35 mouse cellular contexts compared by ENCODE assay signal in genomic region chr4:107126389-107126788, GRCm38 (mm10). TPM values are rescaled to one million over a fixed set of nuclear protein-coding genes. Genes with fewer than 3 reads are reported as not detected.
DNase-seq lines count a peak whose midpoint lies in the region; ATAC-seq and TF ChIP-seq lines count a peak whose summit lies in the region.
"Had no signal": no experiment of that assay in that cellular context is flagged by ENCODE, and none has a peak within 500 bp of the region (broad histone marks: within the 10 kb centered on the region; RNA-seq: fewer than 3 reads in every experiment).

No protein-coding gene starts in this region.

- TF ChIP-seq POLR2A in thymus, adult 2 months (IDR thresholded peaks at IDR 0.05; ENCODE audit: control insufficient read depth, extremely low read depth, insufficient read depth, low read length, poor library complexity): no peak

- no peak for ATAC-seq in forebrain, embryonic 11.5 days (replicated peaks; ENCODE audit: low FRiP score)
- ATAC-seq in forebrain, postnatal 0 days: no peak
- no peak for ATAC-seq in intestine, embryonic 16.5 days
- ATAC-seq in intestine, postnatal 0 days: no peak
- ATAC-seq in neural tube, embryonic 13.5 days (ENCODE audit: low read depth): no peak
- ATAC-seq in inflammation-experienced regulatory T-cells, adult 6 months: no peak
- ATAC-seq: CD4-positive, CD25-positive, alpha-beta regulatory T cell, adult 4 months; liver, postnatal 0 days had no signal

- no peak overlapping the region for H3K4me2 ChIP-seq in forebrain, embryonic 11.5 days (ENCODE audit: low read depth, low read length, severe bottlenecking)
- no peak overlapping the region for H3K4me2 ChIP-seq in forebrain, postnatal 0 days (ENCODE audit: low read depth)
- no peak overlapping the region for H3K4me2 ChIP-seq in intestine, embryonic 16.5 days (ENCODE audit: low read depth, low read length)
- no peak overlapping the region for H3K4me2 ChIP-seq in intestine, postnatal 0 days (replicated peaks; ENCODE audit: low read depth)
- no peak overlapping the region for H3K4me2 ChIP-seq in neural tube, embryonic 13.5 days
- H3K4me2 ChIP-seq: embryonic facial prominence, embryonic 15.5 days; kidney, embryonic 15.5 days; limb, embryonic 12.5 days; liver, embryonic 11.5 days had no signal

- H3K9me3 ChIP-seq in forebrain, embryonic 11.5 days (ENCODE audit: control insufficient read depth, low read length): no peaks in the 10 kb centered on the region
- no peaks in the 10 kb centered on the region for H3K9me3 ChIP-seq in forebrain, postnatal 0 days (ENCODE audit: low read length)
- H3K9me3 ChIP-seq in intestine, embryonic 16.5 days (ENCODE audit: control insufficient read depth, low read length): no peaks in the 10 kb centered on the region
- H3K9me3 ChIP-seq in intestine, postnatal 0 days (ENCODE audit: control insufficient read depth): no peaks in the 10 kb centered on the region
- no peaks in the 10 kb centered on the region for H3K9me3 ChIP-seq in embryonic facial prominence, embryonic 10.5 days
- H3K9me3 ChIP-seq in neural tube, embryonic 13.5 days: no peaks in the 10 kb centered on the region
- H3K9me3 ChIP-seq: embryonic facial prominence, embryonic 15.5 days; heart, embryonic 10.5 days; kidney, embryonic 15.5 days; limb, embryonic 12.5 days had no signal

- peaks cover 14% of the 10 kb centered on the region for H3K4me1 ChIP-seq in forebrain, embryonic 11.5 days (replicated peaks; ENCODE audit: control insufficient read depth, insufficient read depth, low read length)
- no peaks in the 10 kb centered on the region for H3K4me1 ChIP-seq in forebrain, postnatal 0 days (ENCODE audit: insufficient read depth)
- H3K4me1 ChIP-seq in intestine, embryonic 16.5 days (ENCODE audit: control insufficient read depth, insufficient read depth, low read length): peaks cover 18% of the 10 kb centered on the region
- no peaks in the 10 kb centered on the region for H3K4me1 ChIP-seq in intestine, postnatal 0 days (replicated peaks; ENCODE audit: control insufficient read depth, insufficient read depth, low read length)
- H3K4me1 ChIP-seq in embryonic facial prominence, embryonic 10.5 days: peaks cover 63% of the 10 kb centered on the region
- peaks cover 73% of the 10 kb centered on the region for H3K4me1 ChIP-seq in neural tube, embryonic 13.5 days (replicated peaks)
- peaks cover 15% of the 10 kb centered on the region for H3K4me1 ChIP-seq in thymus, adult 2 months (replicated peaks; ENCODE audit: control insufficient read depth, insufficient read depth, low read length)

- TF ChIP-seq CTCF in forebrain, postnatal 0 days (IDR thresholded peaks at IDR 0.05; ENCODE audit: low read depth): no peak
- TF ChIP-seq CTCF in intestine, postnatal 0 days (IDR thresholded peaks at IDR 0.05; ENCODE audit: low read depth): no peak
- no peak for TF ChIP-seq CTCF in thymus, adult 2 months (IDR thresholded peaks at IDR 0.05; ENCODE audit: borderline replicate concordance, control insufficient read depth, extremely low read depth, insufficient read depth, low read length, poor library complexity)

- H3K4me3 ChIP-seq in forebrain, embryonic 11.5 days (ENCODE audit: low read depth, low read length): no peak overlapping the region
- no peak overlapping the region for H3K4me3 ChIP-seq in forebrain, postnatal 0 days (ENCODE audit: low read depth, low read length)
- H3K4me3 ChIP-seq in intestine, embryonic 16.5 days (ENCODE audit: low read length): no peak overlapping the region
- no peak overlapping the region for H3K4me3 ChIP-seq in intestine, postnatal 0 days (ENCODE audit: low read depth, low read length)
- H3K4me3 ChIP-seq in embryonic facial prominence, embryonic 10.5 days: no peak overlapping the region
- H3K4me3 ChIP-seq in neural tube, embryonic 13.5 days: no peak overlapping the region
- no peak overlapping the region for H3K4me3 ChIP-seq in thymus, adult 2 months (ENCODE audit: control insufficient read depth, insufficient read depth, low read length)
- H3K4me3 ChIP-seq: embryonic facial prominence, embryonic 15.5 days; heart, embryonic 10.5 days; kidney, embryonic 15.5 days; limb, embryonic 12.5 days had no signal

- no peak for DNase-seq in forebrain, embryonic 11.5 days (ENCODE audit: low spot score)
- DNase-seq in forebrain, postnatal 0 days: no peak
- no peak for DNase-seq in embryonic facial prominence, embryonic 10.5 days (ENCODE audit: low spot score)
- no peak for DNase-seq in thymus, adult 2 months
- DNase-seq: adrenal gland, postnatal 14 days; cerebellum, adult 8-10 months; cerebellum, postnatal 36 days; gastrocnemius, postnatal 10 days; kidney, adult 11 months; kidney, postnatal 36 days; layer of hippocampus, postnatal 36 days; liver, postnatal 0 days; lung, postnatal 10 days; right cerebral cortex, postnatal 14 days had no signal

- WGBS in forebrain, embryonic 11.5 days: 56% methylated on average over 10 of the region's 10 CpGs
- WGBS in forebrain, postnatal 0 days: 48% methylated on average over 10 of the region's 10 CpGs
- 62% methylated on average over 10 of the region's 10 CpGs for WGBS in intestine, embryonic 16.5 days
- 70% methylated on average over 10 of the region's 10 CpGs for WGBS in intestine, postnatal 0 days
- WGBS in embryonic facial prominence, embryonic 10.5 days: 59% methylated on average over 10 of the region's 10 CpGs
- WGBS in neural tube, embryonic 13.5 days: 24% methylated on average over 10 of the region's 10 CpGs
- WGBS in thymus, adult 2 months: 92% methylated on average over 10 of the region's 10 CpGs

- H3K27ac ChIP-seq in forebrain, embryonic 11.5 days (ENCODE audit: low read depth, low read length): 0 out of 2 replicates have a peak overlapping the region, but pooled peaks have one; percentile 39
- no peak overlapping the region for H3K27ac ChIP-seq in forebrain, postnatal 0 days (ENCODE audit: low read depth, low read length)
- no peak overlapping the region for H3K27ac ChIP-seq in intestine, embryonic 16.5 days (ENCODE audit: low read length)
- H3K27ac ChIP-seq in intestine, postnatal 0 days (ENCODE audit: low read depth, low read length): no peak overlapping the region
- 0 out of 2 replicates have a peak overlapping the region, but pooled peaks have one; percentile 7 for H3K27ac ChIP-seq in embryonic facial prominence, embryonic 10.5 days (replicated peaks)
- peak overlapping the region; percentile 54; the same call in 1 of the 2 replicates for H3K27ac ChIP-seq in neural tube, embryonic 13.5 days (replicated peaks)
- no peak overlapping the region for H3K27ac ChIP-seq in thymus, adult 2 months (ENCODE audit: control insufficient read depth, insufficient read depth, low read length)
- H3K27ac ChIP-seq: embryonic facial prominence, embryonic 15.5 days; kidney, embryonic 15.5 days; stomach, postnatal 0 days had no signal

- H3K9ac ChIP-seq in forebrain, embryonic 11.5 days (ENCODE audit: low read length): no peak overlapping the region
- H3K9ac ChIP-seq in forebrain, postnatal 0 days: no peak overlapping the region
- 0 out of 2 replicates have a peak overlapping the region, but pooled peaks have one; percentile 6 for H3K9ac ChIP-seq in intestine, embryonic 16.5 days (ENCODE audit: low read depth, low read length)
- no peak overlapping the region for H3K9ac ChIP-seq in intestine, postnatal 0 days (ENCODE audit: low read depth, low read length)
- H3K9ac ChIP-seq in neural tube, embryonic 13.5 days: peak overlapping the region; percentile 22; the same call in 1 of the 2 replicates
- H3K9ac ChIP-seq: embryonic facial prominence, embryonic 15.5 days; kidney, embryonic 15.5 days; liver, postnatal 0 days had no signal

- H3K36me3 ChIP-seq in forebrain, embryonic 11.5 days (ENCODE audit: control insufficient read depth, insufficient read depth, low read length): no peaks in the 10 kb centered on the region
- no peaks in the 10 kb centered on the region for H3K36me3 ChIP-seq in forebrain, postnatal 0 days (ENCODE audit: insufficient read depth)
- no peaks in the 10 kb centered on the region for H3K36me3 ChIP-seq in intestine, embryonic 16.5 days (ENCODE audit: control insufficient read depth, insufficient read depth, low read length)
- no peaks in the 10 kb centered on the region for H3K36me3 ChIP-seq in intestine, postnatal 0 days (ENCODE audit: control insufficient read depth, insufficient read depth)
- no peaks in the 10 kb centered on the region for H3K36me3 ChIP-seq in embryonic facial prominence, embryonic 10.5 days (replicated peaks)
- H3K36me3 ChIP-seq in neural tube, embryonic 13.5 days: no peaks in the 10 kb centered on the region
- H3K36me3 ChIP-seq in thymus, adult 2 months (ENCODE audit: control insufficient read depth, insufficient read depth, low read length): no peaks in the 10 kb centered on the region
- H3K36me3 ChIP-seq: embryonic facial prominence, embryonic 15.5 days; heart, embryonic 10.5 days; kidney, embryonic 15.5 days; limb, embryonic 12.5 days had no signal

- H3K27me3 ChIP-seq in forebrain, embryonic 11.5 days (ENCODE audit: control insufficient read depth, insufficient read depth, low read length): no peaks in the 10 kb centered on the region
- no peaks in the 10 kb centered on the region for H3K27me3 ChIP-seq in forebrain, postnatal 0 days (ENCODE audit: insufficient read depth, low read length)
- H3K27me3 ChIP-seq in intestine, embryonic 16.5 days (replicated peaks; ENCODE audit: control insufficient read depth, insufficient read depth, low read length): no peaks in the 10 kb centered on the region
- no peaks in the 10 kb centered on the region for H3K27me3 ChIP-seq in intestine, postnatal 0 days (replicated peaks; ENCODE audit: control insufficient read depth, insufficient read depth, low read length)
- 0 out of 2 replicates have a peak, but pooled peaks cover 11% of the 10 kb centered on the region for H3K27me3 ChIP-seq in embryonic facial prominence, embryonic 10.5 days (replicated peaks; ENCODE audit: low read depth, poor library complexity, severe bottlenecking)
- H3K27me3 ChIP-seq in neural tube, embryonic 13.5 days: no peaks in the 10 kb centered on the region
- H3K27me3 ChIP-seq in thymus, adult 2 months (ENCODE audit: control insufficient read depth, insufficient read depth, low read length): no peaks in the 10 kb centered on the region
- H3K27me3 ChIP-seq: embryonic facial prominence, embryonic 15.5 days; limb, embryonic 12.5 days had no signal

RNA-seq across cellular contexts. Expression of gene Cdcp2, which starts 29.7 kb away (rescaled TPM):
- 0.17 TPM in 1 of 2 replicates, not detected in the other for polyA plus RNA-seq in forebrain, embryonic 11.5 days (2014; fragmentation: Nextera tagmentation; extraction: Ambion mirVana)
- total RNA-seq in forebrain, postnatal 0 days (2014; rRNA removed): not detected in 2 replicates
- polyA plus RNA-seq in forebrain, postnatal 0 days (2015; fragmentation: Nextera tagmentation; extraction: Ambion mirVana): 0.09 TPM in 1 of 2 replicates, not detected in the other
- not detected in 2 replicates for polyA plus RNA-seq in intestine, embryonic 16.5 days (2015; fragmentation: Nextera tagmentation; extraction: Ambion mirVana)
- polyA plus RNA-seq in intestine, postnatal 0 days (2015; fragmentation: Nextera tagmentation; extraction: Ambion mirVana): not detected in 2 replicates
- 0.21 and 0.22 TPM in 2 replicates for polyA plus RNA-seq in embryonic facial prominence, embryonic 10.5 days (2016; fragmentation: Nextera tagmentation; extraction: Ambion mirVana)
- polyA plus RNA-seq in neural tube, embryonic 13.5 days (2015; fragmentation: Nextera tagmentation; extraction: Ambion mirVana): not detected in 2 replicates
- polyA plus RNA-seq in inflammation-experienced regulatory T-cells, adult 6 months (2017; shearing (Covaris generic)): not detected
- 0.33 and 0.46 TPM in 2 replicates for polyA plus RNA-seq in thymus, adult 2 months (2012; rRNA removed)
- total RNA-seq: adrenal gland, postnatal 14 days; gastrocnemius, postnatal 10 days; granulocyte monocyte progenitor cell, adult 5-6 weeks; hematopoietic stem cell, adult 5-6 weeks; layer of hippocampus, adult 8-10 months; layer of hippocampus, postnatal 36 days; left cerebral cortex, postnatal 10 days; megakaryocyte progenitor cell, adult 5-6 weeks; monocyte, adult 5-6 weeks had no signal
- polyA plus RNA-seq: CD4-positive, CD25-positive, alpha-beta regulatory T cell, adult 4 months; embryonic facial prominence, embryonic 15.5 days; heart, embryonic 10.5 days; heart, embryonic 16.5 days; limb, embryonic 12.5 days; liver, embryonic 11.5 days; liver, postnatal 0 days; neural tube, embryonic 14.5 days; stomach, postnatal 0 days; thymus, postnatal 0 days; urinary bladder, adult 2 months had no signal

RNA-seq across cellular contexts. Expression of gene Tmem59, which starts 51.8 kb away (rescaled TPM):
- polyA plus RNA-seq in forebrain, embryonic 11.5 days (2014; fragmentation: Nextera tagmentation; extraction: Ambion mirVana): 261 and 265 TPM in 2 replicates
- total RNA-seq in forebrain, postnatal 0 days (2014; rRNA removed): 126 and 134 TPM in 2 replicates
- 361 and 363 TPM in 2 replicates for polyA plus RNA-seq in forebrain, postnatal 0 days (2015; fragmentation: Nextera tagmentation; extraction: Ambion mirVana)
- polyA plus RNA-seq in intestine, embryonic 16.5 days (2015; fragmentation: Nextera tagmentation; extraction: Ambion mirVana): 449 TPM in 2 replicates
- polyA plus RNA-seq in intestine, postnatal 0 days (2015; fragmentation: Nextera tagmentation; extraction: Ambion mirVana): 560 and 584 TPM in 2 replicates
- polyA plus RNA-seq in embryonic facial prominence, embryonic 10.5 days (2016; fragmentation: Nextera tagmentation; extraction: Ambion mirVana): 266 and 281 TPM in 2 replicates
- polyA plus RNA-seq in neural tube, embryonic 13.5 days (2015; fragmentation: Nextera tagmentation; extraction: Ambion mirVana): 441 and 449 TPM in 2 replicates
- 100 to 1,000 TPM; 391 to 444 (median 391) TPM for polyA plus RNA-seq in inflammation-experienced regulatory T-cells, adult 6 months (2017; shearing (Covaris generic))
- 167 and 194 TPM in 2 replicates for polyA plus RNA-seq in thymus, adult 2 months (2012; rRNA removed)

RNA-seq across cellular contexts. Expression of gene Tceanc2, which starts 52.5 kb away (rescaled TPM):
- polyA plus RNA-seq in forebrain, embryonic 11.5 days (2014; fragmentation: Nextera tagmentation; extraction: Ambion mirVana): 21.2 and 26.2 TPM in 2 replicates
- total RNA-seq in forebrain, postnatal 0 days (2014; rRNA removed): 13.4 and 22.3 TPM in 2 replicates
- polyA plus RNA-seq in forebrain, postnatal 0 days (2015; fragmentation: Nextera tagmentation; extraction: Ambion mirVana): 26.5 and 35.4 TPM in 2 replicates
- polyA plus RNA-seq in intestine, embryonic 16.5 days (2015; fragmentation: Nextera tagmentation; extraction: Ambion mirVana): 17.6 and 19.4 TPM in 2 replicates
- 16.6 and 17.7 TPM in 2 replicates for polyA plus RNA-seq in intestine, postnatal 0 days (2015; fragmentation: Nextera tagmentation; extraction: Ambion mirVana)
- 20.7 and 42.7 TPM in 2 replicates for polyA plus RNA-seq in embryonic facial prominence, embryonic 10.5 days (2016; fragmentation: Nextera tagmentation; extraction: Ambion mirVana)
- 20.5 and 36.9 TPM in 2 replicates for polyA plus RNA-seq in neural tube, embryonic 13.5 days (2015; fragmentation: Nextera tagmentation; extraction: Ambion mirVana)
- 10 to 100 TPM; 13.6 to 25.2 (median 13.7) TPM for polyA plus RNA-seq in inflammation-experienced regulatory T-cells, adult 6 months (2017; shearing (Covaris generic))
- 13.8 and 14.7 TPM in 2 replicates for polyA plus RNA-seq in thymus, adult 2 months (2012; rRNA removed)

RNA-seq across cellular contexts. Expression of gene Cyb5rl, which starts 59.6 kb away (rescaled TPM):
- 5.2 and 6.9 TPM in 2 replicates for polyA plus RNA-seq in forebrain, embryonic 11.5 days (2014; fragmentation: Nextera tagmentation; extraction: Ambion mirVana)
- total RNA-seq in forebrain, postnatal 0 days (2014; rRNA removed): 2.8 and 4.6 TPM in 2 replicates
- 4.0 and 4.5 TPM in 2 replicates for polyA plus RNA-seq in forebrain, postnatal 0 days (2015; fragmentation: Nextera tagmentation; extraction: Ambion mirVana)
- polyA plus RNA-seq in intestine, embryonic 16.5 days (2015; fragmentation: Nextera tagmentation; extraction: Ambion mirVana): 7.2 and 7.7 TPM in 2 replicates
- polyA plus RNA-seq in intestine, postnatal 0 days (2015; fragmentation: Nextera tagmentation; extraction: Ambion mirVana): 3.6 and 4.0 TPM in 2 replicates
- 8.1 and 10.4 TPM in 2 replicates for polyA plus RNA-seq in embryonic facial prominence, embryonic 10.5 days (2016; fragmentation: Nextera tagmentation; extraction: Ambion mirVana)
- 4.5 and 6.9 TPM in 2 replicates for polyA plus RNA-seq in neural tube, embryonic 13.5 days (2015; fragmentation: Nextera tagmentation; extraction: Ambion mirVana)
- 10 to 100 TPM in 1 of 3 experiments, 1 to 10 TPM in 2; 5.4 to 10.4 (median 7.5) TPM for polyA plus RNA-seq in inflammation-experienced regulatory T-cells, adult 6 months (2017; shearing (Covaris generic))
- polyA plus RNA-seq in thymus, adult 2 months (2012; rRNA removed): 7.4 and 9.4 TPM in 2 replicates

RNA-seq across cellular contexts. Expression of gene Mrpl37, which starts 59.7 kb away (rescaled TPM):
- polyA plus RNA-seq in forebrain, embryonic 11.5 days (2014; fragmentation: Nextera tagmentation; extraction: Ambion mirVana): 108 and 121 TPM in 2 replicates
- 43.8 and 48.5 TPM in 2 replicates for total RNA-seq in forebrain, postnatal 0 days (2014; rRNA removed)
- 73.3 and 80.4 TPM in 2 replicates for polyA plus RNA-seq in forebrain, postnatal 0 days (2015; fragmentation: Nextera tagmentation; extraction: Ambion mirVana)
- 112 and 117 TPM in 2 replicates for polyA plus RNA-seq in intestine, embryonic 16.5 days (2015; fragmentation: Nextera tagmentation; extraction: Ambion mirVana)
- 51.4 and 52.8 TPM in 2 replicates for polyA plus RNA-seq in intestine, postnatal 0 days (2015; fragmentation: Nextera tagmentation; extraction: Ambion mirVana)
- 129 and 136 TPM in 2 replicates for polyA plus RNA-seq in embryonic facial prominence, embryonic 10.5 days (2016; fragmentation: Nextera tagmentation; extraction: Ambion mirVana)
- polyA plus RNA-seq in neural tube, embryonic 13.5 days (2015; fragmentation: Nextera tagmentation; extraction: Ambion mirVana): 76.9 and 80.9 TPM in 2 replicates
- 10 to 100 TPM; 38.2 to 53.0 (median 44.6) TPM for polyA plus RNA-seq in inflammation-experienced regulatory T-cells, adult 6 months (2017; shearing (Covaris generic))
- 82.5 and 94.7 TPM in 2 replicates for polyA plus RNA-seq in thymus, adult 2 months (2012; rRNA removed)

Comparison
In these comparisons a context has a peak if more than half of its experiments do, and no peak if none do; other contexts are left out.
1. H3K27ac ChIP-seq: peak in forebrain, embryonic 11.5 days (single experiment), embryonic facial prominence, embryonic 10.5 days (single experiment) and neural tube, embryonic 13.5 days (single experiment); none in forebrain, postnatal 0 days (single experiment), intestine, embryonic 16.5 days (single experiment), intestine, postnatal 0 days (single experiment) and thymus, adult 2 months (single experiment).
2. H3K9ac ChIP-seq: peak in intestine, embryonic 16.5 days (single experiment) and neural tube, embryonic 13.5 days (single experiment); none in forebrain, embryonic 11.5 days (single experiment), forebrain, postnatal 0 days (single experiment) and intestine, postnatal 0 days (single experiment).